8 mouse cellular contexts compared by ENCODE assay signal in the genomic region with DNA sequence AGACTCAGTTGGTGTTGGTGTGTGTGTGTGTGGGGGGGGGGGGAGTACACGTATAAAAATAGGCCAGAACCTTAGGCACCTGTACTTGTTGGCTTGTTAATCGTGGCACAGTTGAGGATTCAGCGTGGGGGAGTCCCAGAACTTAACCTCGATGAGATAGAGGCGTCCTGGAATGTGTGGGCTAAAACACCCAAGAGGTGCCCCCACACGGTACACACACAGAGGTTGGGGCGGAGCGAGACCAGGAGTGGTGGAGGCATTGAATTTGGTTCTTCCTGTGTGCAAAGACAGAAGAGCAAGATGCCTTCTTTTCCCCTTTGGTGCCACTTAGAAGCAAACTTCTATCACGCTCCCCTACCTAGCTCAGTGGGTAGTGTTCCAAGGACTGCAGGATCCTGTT. TPM values are rescaled to one million over a fixed set of nuclear protein-coding genes. Genes with fewer than 3 reads are reported as not detected.
DNase-seq lines count a peak whose midpoint lies in the region; ATAC-seq and TF ChIP-seq lines count a peak whose summit lies in the region.

No protein-coding gene starts in this region.

- H3K27ac ChIP-seq in kidney, adult 2 months (ENCODE audit: insufficient read depth, low read depth, low read length): no peak overlapping the region
- H3K27ac ChIP-seq in neural tube, embryonic 13.5 days (replicated peaks): no peak overlapping the region

- TF ChIP-seq CTCF in kidney, adult 2 months (conservative IDR thresholded peaks at IDR 0.05; ENCODE audit: insufficient read depth, insufficient read length, low read depth, low read length): no peak

- no peaks in the 10 kb centered on the region for H3K4me1 ChIP-seq in kidney, adult 2 months (ENCODE audit: control insufficient read depth, insufficient read depth, low read length)
- H3K4me1 ChIP-seq in neural tube, embryonic 13.5 days (replicated peaks): no peaks in the 10 kb centered on the region

- H3K4me3 ChIP-seq in kidney, adult 2 months (ENCODE audit: insufficient read depth, low read depth, low read length): peak overlapping the region; percentile 48
- peak overlapping the region; percentile 45; the same call in 1 of the 2 replicates for H3K4me3 ChIP-seq in neural tube, embryonic 13.5 days

- H3K36me3 ChIP-seq in kidney, adult 2 months (ENCODE audit: control insufficient read depth, insufficient read depth, low read length): no peaks in the 10 kb centered on the region
- no peaks in the 10 kb centered on the region for H3K36me3 ChIP-seq in neural tube, embryonic 13.5 days

- peak overlapping the region; percentile 78 for H3K4me2 ChIP-seq in neural tube, embryonic 13.5 days

- H3K27me3 ChIP-seq in kidney, adult 2 months (replicated peaks; ENCODE audit: control insufficient read depth, insufficient read depth, low read length): no peaks in the 10 kb centered on the region
- peaks cover 23% of the 10 kb centered on the region for H3K27me3 ChIP-seq in neural tube, embryonic 13.5 days

- ATAC-seq in activated CD4-positive, CD25-positive, alpha-beta regulatory T cell, adult 4 months: peak; percentile 34
- no peak for ATAC-seq in neural tube, embryonic 13.5 days (ENCODE audit: low read depth)

- H3K9me3 ChIP-seq in neural tube, embryonic 13.5 days: no peaks in the 10 kb centered on the region

- H3K9ac ChIP-seq in neural tube, embryonic 13.5 days: no peak overlapping the region

- TF ChIP-seq POLR2A in kidney, adult 2 months (IDR thresholded peaks at IDR 0.05; ENCODE audit: low read depth, low read length): no peak

- no peak for DNase-seq in kidney, adult 2 months
- no peak for DNase-seq in kidney, adult 11 months
- peak; percentile 55 for DNase-seq in induced T-regulatory cell, adult 2 months (ENCODE audit: low read depth)
- DNase-seq in frontal cortex, postnatal 25 days (ENCODE audit: low spot score in 2 of 2): no peak
- no peak for DNase-seq in cerebellum, postnatal 4 days (ENCODE audit: low spot score in 2 of 2)
- DNase-seq in frontal cortex, postnatal 14 days (ENCODE audit: low spot score in 2 of 2): no peak

- WGBS in kidney, adult 2 months: 41% methylated on average over 9 of the region's 9 CpGs
- WGBS in neural tube, embryonic 13.5 days: 51% methylated on average over 9 of the region's 9 CpGs

RNA-seq across cellular contexts. Expression of a gene that starts 1.2 kb away (rescaled TPM):
- 0.94 and 1.6 TPM in 2 replicates for polyA plus RNA-seq in kidney, adult 2 months (2012; rRNA removed)
- 10 to 100 TPM in 1 of 2 experiments, 1 to 10 TPM in 1; 9.8 to 11.1 TPM for polyA plus RNA-seq in activated CD4-positive, CD25-positive, alpha-beta regulatory T cell, adult 4 months (2017; shearing (Covaris generic))
- polyA plus RNA-seq in neural tube, embryonic 13.5 days (2015; fragmentation: Nextera tagmentation; extraction: Ambion mirVana): 1.2 and 1.9 TPM in 2 replicates
